Mouse (Mus musculus) CH12.LX (cell line): ENCODE data around the gene Sun1. TPM values are rescaled to one million over a fixed set of nuclear protein-coding genes. Genes with fewer than 3 reads are reported as not detected.
A peak's percentile ranks its signal among the peaks of the same experiment; 100 is the strongest.

Source experiments
- DNase-seq: peaks from one replicate; pipeline ENCODE4 v3.0.0-alpha.2; 2013; ENCODE audit errors: extremely low read depth
- H3K27ac ChIP-seq: 2 replicates; pipeline ENCODE4 v1.5.1; 2012; ENCODE audit warnings: low read depth, mild to moderate bottlenecking, control low read depth, moderate library complexity; ENCODE audit not compliant: insufficient read depth
- H3K27me3 ChIP-seq: replicated peaks from 2 replicates; pipeline ENCODE3; 2012; ENCODE audit warnings: inconsistent platforms
- H3K36me3 ChIP-seq, 2 experiments: replicated peaks in 1 of 2; 2 replicates each; pipeline versions ENCODE3 to v1.6.1; 2012; ENCODE audit warnings: inconsistent platforms in 1 of 2, low read length in 1 of 2, mild to moderate bottlenecking in 1 of 2, mixed read lengths in 1 of 2, moderate library complexity in 1 of 2; ENCODE audit not compliant: control insufficient read depth in 1 of 2, insufficient read depth in 1 of 2
- H3K4me1 ChIP-seq, 2 experiments: 2 replicates each; pipeline ENCODE4 v1.6.1; 2012; ENCODE audit warnings: inconsistent platforms in 1 of 2, moderate library complexity in 1 of 2; ENCODE audit not compliant: insufficient read depth in 2 of 2, control insufficient read depth in 1 of 2
- H3K4me2 ChIP-seq: 2 replicates; pipeline ENCODE4 v1.6.1; 2012; ENCODE audit warnings: low read depth, mild to moderate bottlenecking, control low read depth; ENCODE audit not compliant: poor library complexity, insufficient read depth, severe bottlenecking
- H3K4me3 ChIP-seq, 3 experiments: fragments of 150-350 bp in 1 of 3; sonication (generic) in 1 of 3; replicated peaks in 1 of 3; 2 replicates each; pipeline versions ENCODE3 to v1.5.1; 2011 to 2012; ENCODE audit warnings: low read depth in 2 of 3, low read length in 2 of 3, mild to moderate bottlenecking in 2 of 3, moderate library complexity in 2 of 3, control low read depth in 1 of 3, improper control_type of control experiment in 1 of 3, inconsistent platforms in 1 of 3, mixed read lengths in 1 of 3; ENCODE audit not compliant: poor library complexity in 1 of 3
- H3K79me2 ChIP-seq: replicated peaks from 2 replicates; pipeline ENCODE4 v1.6.1; 2012; ENCODE audit warnings: mild to moderate bottlenecking, moderate library complexity; ENCODE audit not compliant: control insufficient read depth, poor library complexity, insufficient read depth, severe bottlenecking; ENCODE audit errors: extremely low read depth
- H3K9ac ChIP-seq: 2 replicates; pipeline ENCODE4 v1.6.1; 2012; ENCODE audit warnings: low read depth, mild to moderate bottlenecking, control low read depth, moderate library complexity; ENCODE audit not compliant: insufficient read depth
- H3K9me3 ChIP-seq: replicated peaks from 2 replicates; pipeline ENCODE3; 2012; ENCODE audit warnings: low read length, inconsistent platforms, mixed read lengths
- CHD2 ChIP-seq: IDR thresholded peaks from 2 replicates; pipeline ENCODE4 v1.6.1; 2011; ENCODE audit warnings: low read length, improper control_type of control experiment
- ELF1 ChIP-seq: IDR thresholded peaks from 2 replicates; pipeline ENCODE4 v1.6.1; 2014; ENCODE audit warnings: low read depth, mild to moderate bottlenecking, inconsistent platforms, low read length, improper control_type of control experiment
- EP300 ChIP-seq: IDR thresholded peaks from 2 replicates; pipeline ENCODE4 v1.6.1; 2011; ENCODE audit warnings: low read length, improper control_type of control experiment
- ETS1 ChIP-seq: conservative IDR thresholded peaks from 2 replicates; pipeline ENCODE4 v1.6.1; 2012; ENCODE audit warnings: low read depth, mild to moderate bottlenecking, inconsistent platforms, low read length, improper control_type of control experiment, moderate library complexity
- GABPA ChIP-seq: IDR thresholded peaks from 2 replicates; pipeline ENCODE4 v1.6.1; 2012; ENCODE audit warnings: low read depth, low read length, improper control_type of control experiment, inconsistent platforms; ENCODE audit not compliant: insufficient replicate concordance
- HCFC1 ChIP-seq: IDR thresholded peaks from 2 replicates; pipeline ENCODE4 v1.6.1; 2012; ENCODE audit warnings: low read depth, mild to moderate bottlenecking, inconsistent platforms, low read length, improper control_type of control experiment
- JUN ChIP-seq: IDR thresholded peaks from 2 replicates; pipeline ENCODE4 v1.6.1; 2011; ENCODE audit warnings: low read depth, mild to moderate bottlenecking, low read length, improper control_type of control experiment, moderate library complexity; ENCODE audit not compliant: insufficient read depth
- MEF2A ChIP-seq: IDR thresholded peaks from 2 replicates; pipeline ENCODE4 v1.6.1; 2014; ENCODE audit warnings: low read depth, mild to moderate bottlenecking, inconsistent platforms, low read length, improper control_type of control experiment, borderline replicate concordance
- PAX5 ChIP-seq: IDR thresholded peaks from 2 replicates; pipeline ENCODE4 v1.6.1; 2012; ENCODE audit warnings: low read length, inconsistent platforms, mixed read lengths
- POLR2AphosphoS2 ChIP-seq: IDR thresholded peaks from 2 replicates; pipeline ENCODE4 v1.6.1; 2011; ENCODE audit warnings: low read depth, low read length, improper control_type of control experiment
- SMC3 ChIP-seq: IDR thresholded peaks from 2 replicates; pipeline ENCODE4 v1.6.1; 2011; ENCODE audit warnings: low read depth, low read length, improper control_type of control experiment
- TCF12 ChIP-seq: IDR thresholded peaks from 2 replicates; pipeline ENCODE4 v1.6.1; 2014; ENCODE audit warnings: low read depth, mild to moderate bottlenecking, inconsistent platforms, low read length, improper control_type of control experiment
- ZMIZ1 ChIP-seq: IDR thresholded peaks from 2 replicates; pipeline ENCODE4 v1.6.1; 2012; ENCODE audit warnings: low read depth, mild to moderate bottlenecking, inconsistent platforms, low read length, improper control_type of control experiment
- ZNF384 ChIP-seq: IDR thresholded peaks from 2 replicates; pipeline ENCODE4 v1.6.1; 2012; ENCODE audit warnings: low read depth, low read length, improper control_type of control experiment, inconsistent platforms
- dilution Hi-C: fragments of 300-500 bp; cut with MboI; formaldehyde crosslinking; loops from 2 replicates; pipeline ENCODE4 v1.14.3; 2020; ENCODE audit warnings: low sequenced_read_pairs; ENCODE audit not compliant: extremely low pct_unique_long_range_greater_than_20kb, extremely low pct_ligation_motif_present
- in situ Hi-C: fragments of 300-500 bp; cut with MboI; formaldehyde crosslinking; loops from 3 replicates; pipeline ENCODE4 v1.14.3; 2019; ENCODE audit warnings: low sequenced_read_pairs, low pct_ligation_motif_present, low pct_unique_long_range_greater_than_20kb, mixed read lengths
- polyA plus RNA-seq: library from polyadenylated mRNA; unstranded; fragments of >175 nt; gene quantifications from 2 replicates; pipeline ENCODE4 v1.2.1, GENCODE M21; 2012; ENCODE audit warnings: low read depth; ENCODE audit not compliant: insufficient read length
- total RNA-seq, 2 experiments: library from RNA; depleted of rRNA; stranded (reverse); fragments of 300-350 nt in 1 of 2; fragments of >200 nt in 1 of 2; gene quantifications; 2 replicates each; pipeline ENCODE4 v1.2.3; 2012 to 2014

The Sun1 gene
- total and polyA plus RNA-seq, 3 experiments = 10.1 to 18.5 (median 12.9) TPM

DNA sequence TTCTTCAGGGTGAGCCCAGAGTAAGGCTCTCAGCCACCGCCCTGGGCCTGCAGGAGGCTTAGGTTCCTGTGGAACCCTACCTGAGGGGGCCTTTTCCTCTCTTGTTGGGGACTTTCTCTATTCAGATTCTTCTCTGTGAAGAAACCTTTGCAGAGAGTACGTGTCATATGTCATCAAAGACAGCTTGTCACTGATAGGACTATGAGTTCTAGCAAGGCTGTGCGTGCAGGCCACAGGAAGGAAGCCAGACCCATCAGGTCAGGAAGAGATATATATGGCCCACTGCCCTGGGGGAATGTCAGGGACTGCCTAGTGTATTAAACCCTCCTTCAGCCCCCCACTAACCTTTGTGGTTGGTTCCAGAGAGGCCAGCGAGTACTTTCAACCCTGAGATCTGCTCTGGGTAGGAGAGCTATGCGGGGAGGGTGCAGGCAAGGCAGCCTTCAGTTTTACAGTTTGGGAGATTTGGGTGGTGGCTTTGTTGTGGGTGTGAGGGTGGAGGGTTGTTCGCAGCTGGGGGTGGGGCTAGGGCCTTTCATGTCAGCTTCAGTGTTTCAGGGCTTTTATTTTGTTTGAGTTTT lies 33.6 kb upstream of the Sun1 start:
- TF ChIP-seq CHD2 = no peak
- TF ChIP-seq ZMIZ1 = no peak
- TF ChIP-seq JUN = no peak
- TF ChIP-seq HCFC1 = no peak
- no peak for TF ChIP-seq POLR2AphosphoS2
- TF ChIP-seq GABPA = no peak
- TF ChIP-seq PAX5 = no peak
- TF ChIP-seq ELF1 = no peak
- no peak for TF ChIP-seq SMC3
- no peak for TF ChIP-seq TCF12
- H3K27me3 ChIP-seq = no peaks in the 10 kb centered on the region
- no peaks in the 10 kb centered on the region for H3K79me2 ChIP-seq
- peaks cover 2% of the 10 kb centered on the region for H3K9me3 ChIP-seq
- dilution Hi-C loops (no loop called here), in situ Hi-C loops (no loop called here)
- no peak overlapping the region for H3K27ac ChIP-seq
- H3K36me3 ChIP-seq = peaks cover 48 to 92% of the 10 kb centered on the region in 2 experiments
- H3K9ac ChIP-seq = no peak overlapping the region
- H3K4me1 ChIP-seq = peaks cover 5 to 62% of the 10 kb centered on the region in 2 experiments
- no peak for DNase-seq
- H3K4me2 ChIP-seq = no peak overlapping the region
- H3K4me3 ChIP-seq = no peak overlapping the region

DNA sequence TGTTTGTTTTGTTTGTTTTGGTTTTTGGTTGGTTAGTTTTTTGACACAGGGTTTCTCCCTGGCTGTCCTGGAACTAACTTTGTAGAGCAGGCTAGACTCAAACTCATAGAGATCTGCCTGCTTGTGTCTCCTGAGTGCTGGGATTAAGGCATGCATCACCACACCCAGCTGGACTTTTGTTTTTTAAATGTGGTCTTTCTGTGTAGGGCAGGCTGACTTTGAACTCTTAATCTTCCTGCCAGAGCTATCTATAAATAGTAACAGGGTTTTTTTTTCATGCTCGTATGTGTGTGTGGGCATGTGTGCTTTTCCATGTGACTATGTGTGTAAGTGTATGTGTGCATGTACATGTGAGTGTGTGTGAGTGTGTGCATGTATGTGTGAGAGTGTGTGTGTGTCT lies 32.9 kb upstream of the Sun1 start:
- TF ChIP-seq ZNF384 = peak; percentile 43; the same call in 1 of the 2 replicates
- TF ChIP-seq ETS1 = peak; percentile 23; the same call in 1 of the 2 replicates
- no peak for TF ChIP-seq EP300
- TF ChIP-seq MEF2A = peak; percentile 75
- H3K79me2 ChIP-seq = no peaks in the 10 kb centered on the region
- dilution Hi-C loops = no loop called here
- H3K27me3 ChIP-seq = no peaks in the 10 kb centered on the region
- H3K27ac ChIP-seq = no peak overlapping the region
- no peak overlapping the region for H3K4me3 ChIP-seq
- H3K9ac ChIP-seq = no peak overlapping the region
- peaks cover 48 to 92% of the 10 kb centered on the region in 2 experiments for H3K36me3 ChIP-seq
- DNase-seq = no peak
- peaks cover 2% of the 10 kb centered on the region for H3K9me3 ChIP-seq
- in situ Hi-C loops = no loop called here
- peaks cover 0 to 56% of the 10 kb centered on the region in 2 experiments; a peak in 3 of 4 replicates for H3K4me1 ChIP-seq
- no peak overlapping the region for H3K4me2 ChIP-seq
